Mouse (Mus musculus): ENCODE measurements around the gene 1700001C02Rik. TPM values are rescaled to one million over a fixed set of nuclear protein-coding genes. Genes with fewer than 3 reads are reported as not detected.
A peak's percentile ranks its signal among the peaks of the same experiment; 100 is the strongest.

Gene 1700001C02Rik
- total RNA-seq (2014; rRNA removed; ENCODE audit: low replicate concordance): not detected in 2 replicates
- 0.67 TPM in 1 of 2 replicates, not detected in the other for polyA plus RNA-seq (2015; fragmentation: Nextera tagmentation; extraction: Ambion mirVana)

DNA sequence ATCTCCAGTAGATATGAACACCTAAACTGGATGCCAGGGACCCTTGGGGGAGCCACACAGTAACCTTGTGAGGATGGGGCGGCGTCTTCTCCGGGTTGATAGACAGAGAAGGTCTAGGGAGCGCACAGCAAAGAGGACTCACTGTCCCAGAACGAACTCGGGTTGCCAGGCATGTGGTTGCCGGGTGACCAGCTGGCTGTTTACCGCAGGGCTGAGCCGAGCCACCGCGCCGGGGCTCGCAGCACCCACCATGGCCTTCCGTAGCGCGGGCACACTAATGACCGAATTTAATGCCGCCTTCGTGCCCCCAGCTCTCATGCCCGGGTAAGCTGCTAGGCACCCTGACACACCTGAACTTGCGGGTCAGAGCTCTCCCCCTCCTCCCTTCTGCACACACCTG is at the start of gene 1700001C02Rik:
Gene 1700001C02Rik, plus strand, starts transcription at position 187 of the 400 bp plus-strand sequence.
- DNase-seq (ENCODE audit: low spot score) (peak; percentile 28), ATAC-seq (ENCODE audit: insufficient read depth, low read depth) (no peak)
- no peak within 1 kb of the TSS for H3K9ac ChIP-seq (replicated peaks; ENCODE audit: low read depth, low read length)
- H3K4me3 ChIP-seq (ENCODE audit: low read depth, low read length): 0 out of 2 replicates have a peak within 1 kb of the TSS, but pooled peaks have one; percentile 2
- 16% methylated on average over 20 of the region's 21 CpGs for WGBS
- TF ChIP-seq CTCF (IDR thresholded peaks at IDR 0.05; ENCODE audit: low read depth): no peak
- TF ChIP-seq EP300 (IDR thresholded peaks at IDR 0.05; ENCODE audit: low read depth): no peak
- H3K4me2 ChIP-seq (ENCODE audit: low read depth, low read length): peak within 1 kb of the TSS; percentile 48
- H3K4me1 ChIP-seq (ENCODE audit: control insufficient read depth, insufficient read depth): no peaks in the 10 kb centered on the region; the same call in 1 of the 2 replicates
- no peak within 1 kb of the TSS for H3K27ac ChIP-seq (ENCODE audit: low read depth)
- H3K27me3 ChIP-seq (ENCODE audit: control insufficient read depth, insufficient read depth, low read length): peaks cover 39% of the 10 kb centered on the region
- H3K9me3 ChIP-seq (replicated peaks; ENCODE audit: control insufficient read depth, low read length): no peaks in the 10 kb centered on the region
- H3K36me3 ChIP-seq (replicated peaks; ENCODE audit: control insufficient read depth, insufficient read depth, low read length): no peaks in the 10 kb centered on the region

DNA sequence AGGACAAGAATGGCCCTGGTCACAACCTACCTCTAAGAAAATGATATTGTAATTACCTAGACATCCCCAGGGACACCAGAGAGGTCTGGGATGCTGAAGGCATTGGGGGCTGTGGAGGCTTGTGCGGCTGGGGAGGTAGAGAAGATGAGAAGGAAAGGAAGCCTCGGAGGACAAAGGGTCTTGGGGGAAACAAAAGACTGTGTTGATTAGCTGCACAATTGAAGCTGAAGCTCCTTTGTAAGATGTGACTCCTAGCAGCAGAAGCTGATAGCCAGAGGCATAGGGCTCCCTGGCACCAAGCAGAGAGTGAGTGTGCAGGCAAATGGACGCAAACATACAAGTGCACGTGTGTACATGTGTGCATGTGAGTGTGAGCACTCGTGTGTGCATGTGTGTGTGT is 49.2 kb upstream of the 1700001C02Rik start:
- WGBS: 67% methylated on average over 5 of the region's 5 CpGs
- Histone ChIP-seq H3K4me2 (ENCODE audit: low read depth, low read length) (no peak overlapping the region), H3K9me3 (replicated peaks; ENCODE audit: control insufficient read depth, low read length) (no peaks in the 10 kb centered on the region), H3K27me3 (ENCODE audit: control insufficient read depth, insufficient read depth, low read length) (no peaks in the 10 kb centered on the region), H3K4me3 (ENCODE audit: low read depth, low read length) (no peak overlapping the region), H3K36me3 (replicated peaks; ENCODE audit: control insufficient read depth, insufficient read depth, low read length) (no peaks in the 10 kb centered on the region), H3K9ac (replicated peaks; ENCODE audit: low read depth, low read length) (no peak overlapping the region), H3K27ac (ENCODE audit: low read depth) (no peak overlapping the region), H3K4me1 (ENCODE audit: control insufficient read depth, insufficient read depth) (no peaks in the 10 kb centered on the region)
- ATAC-seq (ENCODE audit: insufficient read depth, low read depth) (no peak), DNase-seq (ENCODE audit: low spot score) (no peak)
- no peak for TF ChIP-seq EP300 (IDR thresholded peaks at IDR 0.05; ENCODE audit: low read depth)
- no peak for TF ChIP-seq CTCF (IDR thresholded peaks at IDR 0.05; ENCODE audit: low read depth)

DNA sequence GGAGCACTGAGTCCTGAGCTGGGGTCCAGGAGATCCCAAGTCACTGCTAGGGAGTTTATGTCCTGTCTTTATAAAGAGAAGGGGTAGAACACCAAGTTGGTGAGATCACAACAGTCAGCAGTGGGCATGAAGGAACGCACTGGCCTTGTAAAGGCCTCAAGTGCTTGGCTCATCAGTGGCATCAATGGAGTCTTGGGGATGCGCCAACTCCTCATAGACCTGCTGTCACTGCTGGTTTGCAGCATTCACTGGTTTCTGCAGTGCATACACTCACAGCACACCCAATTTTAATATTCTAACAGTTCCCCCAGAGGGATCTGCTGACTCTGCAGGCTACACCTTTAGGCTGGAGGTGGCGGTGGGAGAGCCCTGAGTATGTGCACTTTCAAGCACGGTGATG is 42.7 kb upstream of the 1700001C02Rik start:
- no peak overlapping the region for H3K9ac ChIP-seq (replicated peaks; ENCODE audit: low read depth, low read length)
- H3K4me1 ChIP-seq (ENCODE audit: control insufficient read depth, insufficient read depth): no peaks in the 10 kb centered on the region
- ATAC-seq (ENCODE audit: insufficient read depth, low read depth) (no peak), DNase-seq (ENCODE audit: low spot score) (no peak)
- no peak overlapping the region for H3K4me2 ChIP-seq (ENCODE audit: low read depth, low read length)
- TF ChIP-seq CTCF (IDR thresholded peaks at IDR 0.05; ENCODE audit: low read depth) (no peak), EP300 (IDR thresholded peaks at IDR 0.05; ENCODE audit: low read depth) (no peak)
- no peaks in the 10 kb centered on the region for H3K36me3 ChIP-seq (replicated peaks; ENCODE audit: control insufficient read depth, insufficient read depth, low read length)
- H3K4me3 ChIP-seq (ENCODE audit: low read depth, low read length): no peak overlapping the region
- H3K27ac ChIP-seq (ENCODE audit: low read depth): no peak overlapping the region
- H3K9me3 ChIP-seq (replicated peaks; ENCODE audit: control insufficient read depth, low read length): no peaks in the 10 kb centered on the region
- no peaks in the 10 kb centered on the region for H3K27me3 ChIP-seq (ENCODE audit: control insufficient read depth, insufficient read depth, low read length)
- WGBS: 70% methylated on average over 4 of the region's 4 CpGs

DNA sequence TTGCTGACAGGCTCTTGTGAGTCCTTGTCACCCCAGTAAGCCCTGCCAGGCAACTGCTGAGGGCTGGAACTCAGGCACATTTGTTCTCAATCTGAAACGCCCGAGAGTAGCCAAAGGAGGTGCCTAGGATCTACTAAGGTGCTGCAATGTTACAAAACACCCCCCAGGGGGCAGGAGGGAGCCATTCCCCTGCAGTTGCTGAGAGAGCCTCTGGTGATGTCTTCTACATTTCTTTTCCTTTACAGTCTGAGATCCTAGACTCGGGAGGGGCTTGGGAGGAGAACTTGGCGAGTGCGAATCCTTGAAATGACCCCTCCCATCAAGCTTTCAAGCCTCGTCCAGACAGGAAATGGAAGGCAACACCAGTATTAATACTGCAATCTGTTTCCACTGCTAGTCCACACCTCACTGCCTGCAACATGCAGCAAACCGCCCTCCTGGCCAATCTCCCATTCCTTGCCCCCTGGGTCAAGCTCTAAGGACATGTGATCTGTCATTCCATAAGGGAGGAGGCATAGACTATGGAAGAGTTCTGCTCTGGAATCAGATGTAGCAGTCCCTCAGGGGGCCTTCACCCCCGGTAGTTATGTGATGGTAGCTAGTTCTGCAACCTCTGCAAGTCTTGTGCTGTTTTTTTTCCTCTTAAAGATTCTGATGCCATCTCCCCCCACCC is 42.1 kb upstream of the 1700001C02Rik start:
- DNase-seq (ENCODE audit: low spot score) (peak; percentile 57), ATAC-seq (ENCODE audit: insufficient read depth, low read depth) (peak; percentile 68)
- H3K27me3 ChIP-seq (ENCODE audit: control insufficient read depth, insufficient read depth, low read length): no peaks in the 10 kb centered on the region
- TF ChIP-seq EP300 (IDR thresholded peaks at IDR 0.05; ENCODE audit: low read depth) (no peak), CTCF (IDR thresholded peaks at IDR 0.05; ENCODE audit: low read depth) (peak; percentile 74)
- no peak overlapping the region for H3K4me3 ChIP-seq (ENCODE audit: low read depth, low read length)
- H3K9ac ChIP-seq (replicated peaks; ENCODE audit: low read depth, low read length): no peak overlapping the region
- no peak overlapping the region for H3K4me2 ChIP-seq (ENCODE audit: low read depth, low read length)
- H3K36me3 ChIP-seq (replicated peaks; ENCODE audit: control insufficient read depth, insufficient read depth, low read length): no peaks in the 10 kb centered on the region
- no peak overlapping the region for H3K27ac ChIP-seq (ENCODE audit: low read depth)
- H3K9me3 ChIP-seq (replicated peaks; ENCODE audit: control insufficient read depth, low read length): no peaks in the 10 kb centered on the region
- no peaks in the 10 kb centered on the region for H3K4me1 ChIP-seq (ENCODE audit: control insufficient read depth, insufficient read depth)
- WGBS: 22% methylated on average over 8 of the region's 8 CpGs

DNA sequence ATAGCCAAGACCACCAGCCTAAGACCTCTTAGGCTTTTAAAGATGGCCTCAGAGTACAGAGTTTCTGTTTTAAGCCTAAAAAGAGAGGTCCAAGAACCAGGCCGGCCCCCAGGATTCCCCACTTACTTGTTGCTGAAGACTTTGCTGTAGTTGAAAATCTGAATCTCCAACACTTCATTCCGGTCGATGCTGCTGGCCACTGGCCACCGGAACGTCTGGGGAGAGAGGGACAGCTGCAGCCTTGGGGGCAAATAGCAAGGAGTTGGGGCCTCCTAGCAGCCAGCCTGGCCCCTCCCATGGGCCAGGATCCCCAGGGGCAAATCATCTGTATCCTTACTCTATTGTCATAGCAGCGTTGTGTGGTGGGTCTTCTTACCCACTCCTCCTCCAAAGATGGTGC is 38.4 kb upstream of the 1700001C02Rik start:
- no peaks in the 10 kb centered on the region for H3K4me1 ChIP-seq (ENCODE audit: control insufficient read depth, insufficient read depth)
- 80% methylated on average over 6 of the region's 6 CpGs for WGBS
- no peaks in the 10 kb centered on the region for H3K9me3 ChIP-seq (replicated peaks; ENCODE audit: control insufficient read depth, low read length)
- 0 out of 2 replicates have a peak, but pooled peaks cover 5% of the 10 kb centered on the region for H3K27me3 ChIP-seq (ENCODE audit: control insufficient read depth, insufficient read depth, low read length)
- H3K9ac ChIP-seq (replicated peaks; ENCODE audit: low read depth, low read length): no peak overlapping the region
- no peaks in the 10 kb centered on the region for H3K36me3 ChIP-seq (replicated peaks; ENCODE audit: control insufficient read depth, insufficient read depth, low read length)
- ATAC-seq (ENCODE audit: insufficient read depth, low read depth): no peak
- H3K4me2 ChIP-seq (ENCODE audit: low read depth, low read length): no peak overlapping the region
- H3K4me3 ChIP-seq (ENCODE audit: low read depth, low read length): no peak overlapping the region
- TF ChIP-seq EP300 (IDR thresholded peaks at IDR 0.05; ENCODE audit: low read depth): no peak
- TF ChIP-seq CTCF (IDR thresholded peaks at IDR 0.05; ENCODE audit: low read depth): no peak
- no peak overlapping the region for H3K27ac ChIP-seq (ENCODE audit: low read depth)
- DNase-seq (ENCODE audit: low spot score): no peak
